Mouse (Mus musculus) sigmoid colon, adult 10 weeks (tissue): ENCODE data around the gene Akt2. TPM values are rescaled to one million over a fixed set of nuclear protein-coding genes. Genes with fewer than 3 reads are reported as not detected.

ENCODE experiments used
- polyA plus RNA-seq: library from polyadenylated mRNA; stranded (reverse); fragments of 350-450 nt; fragmentation: Illumina TruSeq; extraction: RNeasy Lipid Tissue Mini Kit (QIAGEN cat#74804); gene quantifications from one replicate; pipeline ENCODE4 v1.2.3, GENCODE M21; 2014; ENCODE audit warnings: low read depth, low replicate concordance

Gene Akt2
- 4.0 TPM for polyA plus RNA-seq

GRCm38 (mm10) chr7:27591266-27592216, at the start of gene Akt2:
Akt2 (plus strand) TSS chr7:27591552.

GRCm38 (mm10) chr7:27552931-27553513, 38.3 kb upstream of the Akt2 start, which contains the start of the genes Pld3 and 2310022A10Rik:
Pld3 (minus strand) TSS chr7:27553218.
2310022A10Rik (plus strand) TSS chr7:27553233.

GRCm38 (mm10) chr7:27653681-27654437, 62.5 kb downstream of the Akt2 start, which contains the start of gene Ttc9b:
Ttc9b (plus strand) TSS chr7:27653915.

GRCm38 (mm10) chr7:27674522-27675221, 83.3 kb downstream of the Akt2 start, which contains the start of gene Map3k10:
Map3k10 (minus strand) TSS chr7:27674598.

GRCm38 (mm10) chr7:27688815-27689612, 97.7 kb downstream of the Akt2 start, which contains the start of gene Zfp607b:
Zfp607b (plus strand) TSS chr7:27689340.

Other genes with a start within 250 kb of the Akt2 start
- 2.5 TPM for gene Shkbp1, start 235.5 kb upstream of the Akt2 start, polyA plus RNA-seq
- gene Gm20479, start 234.1 kb upstream of the Akt2 start, polyA plus RNA-seq = not detected
- gene Sptbn4, start 143.9 kb upstream of the Akt2 start, polyA plus RNA-seq = not detected
- gene Blvrb, start 143.6 kb upstream of the Akt2 start, polyA plus RNA-seq = 1.6 TPM
- gene Sertad3, start 117.8 kb upstream of the Akt2 start, polyA plus RNA-seq = 2.6 TPM
- gene Sertad1, start 104.6 kb upstream of the Akt2 start, polyA plus RNA-seq = 1.1 TPM
- 0.16 TPM for gene Prx, start 92.2 kb upstream of the Akt2 start, polyA plus RNA-seq
- 0.38 TPM for gene Hipk4, start 68.3 kb upstream of the Akt2 start, polyA plus RNA-seq
- gene Pld3, start 38.3 kb upstream of the Akt2 start, polyA plus RNA-seq = not detected
- 2.4 TPM for gene 2310022A10Rik, start 38.3 kb upstream of the Akt2 start, polyA plus RNA-seq
- gene Ttc9b, start 62.4 kb downstream of the Akt2 start, polyA plus RNA-seq = not detected
- gene Map3k10, start 83.0 kb downstream of the Akt2 start, polyA plus RNA-seq = 0.54 TPM
- gene Zfp607b, start 97.8 kb downstream of the Akt2 start, polyA plus RNA-seq = 2.1 TPM
- 26.7 TPM for gene Zfp60, start 139.8 kb downstream of the Akt2 start, polyA plus RNA-seq
- gene Zfp626, start 215.6 kb downstream of the Akt2 start, polyA plus RNA-seq = 23.8 TPM
- 14.1 TPM for gene Zfp59, start 247.1 kb downstream of the Akt2 start, polyA plus RNA-seq